Mouse (Mus musculus): ENCODE measurements around the gene M1ap. TPM values are rescaled to one million over a fixed set of nuclear protein-coding genes. Genes with fewer than 3 reads are reported as not detected.

M1ap gene
- polyA plus RNA-seq, 1 experiment: 2.4 TPM

DNA sequence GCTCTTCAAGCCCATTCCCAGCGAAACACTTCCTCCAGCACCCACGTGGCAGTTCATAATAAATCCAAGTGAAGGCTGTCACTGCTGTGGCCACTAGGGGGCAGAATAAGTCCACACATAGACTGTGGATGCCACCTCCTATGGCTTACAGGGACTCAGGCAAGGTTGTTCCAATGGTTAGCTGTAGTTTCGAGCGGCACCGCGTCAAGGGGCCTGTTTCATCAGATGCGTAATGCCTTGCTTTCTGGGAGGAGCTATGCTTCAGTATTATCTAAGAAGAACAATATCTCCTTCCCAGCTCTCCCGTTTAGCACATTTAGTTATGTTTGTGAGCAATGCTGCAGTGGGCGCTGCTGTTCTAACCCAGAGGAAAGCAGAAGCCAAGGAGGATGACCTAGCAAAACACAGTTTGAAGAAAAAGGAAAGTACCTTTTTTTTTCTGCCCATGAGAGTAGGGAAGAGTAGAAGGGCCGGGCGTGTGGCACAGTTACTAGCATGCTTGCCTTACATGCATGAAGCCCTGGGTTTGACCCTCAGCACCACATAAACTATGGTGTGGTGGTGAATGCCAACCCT lies 50.1 kb downstream of the M1ap start:
- peak; percentile 77 for TF ChIP-seq USF1 (IDR thresholded peaks at IDR 0.05; ENCODE audit: low read depth)
- no peak for TF ChIP-seq MYOD1 (IDR thresholded peaks at IDR 0.05; ENCODE audit: control insufficient read depth, insufficient read length, low read depth)
- no peak for TF ChIP-seq MYOG (IDR thresholded peaks at IDR 0.05; ENCODE audit: control insufficient read depth, extremely low read depth, insufficient read length)
- no peak for TF ChIP-seq FOSL1 (IDR thresholded peaks at IDR 0.05; ENCODE audit: insufficient read depth, low read length, poor library complexity, severe bottlenecking)
- TF ChIP-seq MAX (IDR thresholded peaks at IDR 0.05): peak; percentile 93
- peak; percentile 56 for TF ChIP-seq CEBPB (IDR thresholded peaks at IDR 0.05; ENCODE audit: low read depth)
- peak; percentile 85 for TF ChIP-seq CTCF (IDR thresholded peaks at IDR 0.05; ENCODE audit: control insufficient read depth, insufficient read depth, insufficient read length)
- H3K79me3 ChIP-seq (ENCODE audit: low read depth): no peaks in the 10 kb centered on the region
- H3K36me3 ChIP-seq (ENCODE audit: control insufficient read depth, insufficient read depth): no peaks in the 10 kb centered on the region
- peak overlapping the region; percentile 53 for H3ac ChIP-seq (ENCODE audit: control insufficient read depth, insufficient read length, low read depth)
- H3K27me3 ChIP-seq (ENCODE audit: control insufficient read depth, insufficient read depth, insufficient read length): no peaks in the 10 kb centered on the region
- H3K79me2 ChIP-seq (ENCODE audit: control insufficient read depth, insufficient read depth): no peaks in the 10 kb centered on the region
- no peak overlapping the region for H3K4me3 ChIP-seq (ENCODE audit: insufficient read depth, poor library complexity, severe bottlenecking)

DNA sequence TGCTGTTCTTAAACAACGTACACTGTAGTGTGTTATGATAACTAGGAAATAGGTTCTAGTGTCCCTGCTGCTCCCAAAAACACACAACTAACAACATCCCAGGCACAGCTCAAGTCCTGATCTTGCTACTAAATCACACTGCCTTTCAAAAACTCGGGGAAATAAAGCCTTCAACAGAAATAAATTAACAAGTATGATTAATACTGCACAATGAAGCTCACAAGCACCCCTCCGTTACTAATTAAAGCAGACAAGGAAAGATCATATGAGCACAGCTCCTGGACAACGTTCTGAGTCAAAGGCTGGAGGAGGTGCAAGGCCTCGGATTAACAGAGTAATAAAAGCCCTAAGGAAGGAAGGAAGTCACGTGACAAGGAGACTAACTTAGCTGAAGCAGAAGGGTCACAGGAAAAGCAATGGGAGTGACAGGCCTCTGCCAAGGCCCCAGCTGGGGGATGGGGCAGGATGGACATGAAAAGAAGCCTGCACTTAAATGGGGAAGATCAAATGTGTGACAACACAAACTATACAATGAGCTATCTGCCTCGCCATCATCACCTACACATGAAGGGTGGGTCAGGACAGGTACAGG lies 50.9 kb downstream of the M1ap start:
- Histone ChIP-seq H3K79me3 (ENCODE audit: low read depth) (no peaks in the 10 kb centered on the region), H3K79me2 (ENCODE audit: control insufficient read depth, insufficient read depth) (no peaks in the 10 kb centered on the region), H3K4me3 (ENCODE audit: insufficient read depth, poor library complexity, severe bottlenecking) (no peak overlapping the region), H3K27me3 (ENCODE audit: control insufficient read depth, insufficient read depth, insufficient read length) (no peaks in the 10 kb centered on the region), H3K36me3 (ENCODE audit: control insufficient read depth, insufficient read depth) (no peaks in the 10 kb centered on the region), H3ac (ENCODE audit: control insufficient read depth, insufficient read length, low read depth) (peak overlapping the region; percentile 53)
- TF ChIP-seq MAX (IDR thresholded peaks at IDR 0.05) (no peak), USF1 (IDR thresholded peaks at IDR 0.05; ENCODE audit: low read depth) (peak; percentile 74), MYOG (IDR thresholded peaks at IDR 0.05; ENCODE audit: control insufficient read depth, extremely low read depth, insufficient read length) (no peak)

DNA sequence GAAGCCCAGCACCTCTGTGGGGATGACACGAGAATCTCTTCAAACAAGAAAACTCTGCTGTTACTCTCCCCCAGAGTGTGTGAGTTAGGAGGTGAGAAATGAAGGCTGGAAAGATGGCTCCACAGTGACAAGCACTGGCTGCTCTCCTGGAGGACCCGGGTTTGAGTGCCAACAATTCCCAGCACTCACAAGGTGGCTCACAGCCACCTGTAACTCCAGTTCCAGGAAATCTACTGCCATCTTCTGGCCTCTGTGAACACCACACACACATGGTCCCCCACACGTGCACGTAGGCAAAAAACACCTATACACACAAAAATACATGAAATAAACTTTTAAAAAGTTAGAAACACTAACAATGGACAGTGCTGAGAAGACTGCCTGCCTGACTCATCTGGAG lies 51.6 kb downstream of the M1ap start:
- Histone ChIP-seq H3K79me3 (ENCODE audit: low read depth) (no peaks in the 10 kb centered on the region), H3K4me3 (ENCODE audit: insufficient read depth, poor library complexity, severe bottlenecking) (no peak overlapping the region), H3K36me3 (ENCODE audit: control insufficient read depth, insufficient read depth) (no peaks in the 10 kb centered on the region), H3ac (ENCODE audit: control insufficient read depth, insufficient read length, low read depth) (no peak overlapping the region), H3K27me3 (ENCODE audit: control insufficient read depth, insufficient read depth, insufficient read length) (no peaks in the 10 kb centered on the region), H3K79me2 (ENCODE audit: control insufficient read depth, insufficient read depth) (no peaks in the 10 kb centered on the region)
- no peak for TF ChIP-seq MAX (IDR thresholded peaks at IDR 0.05)

- TF ChIP-seq CEBPB (IDR thresholded peaks at IDR 0.05; ENCODE audit: low read depth) (no peak), FOSL1 (IDR thresholded peaks at IDR 0.05; ENCODE audit: insufficient read depth, low read length, poor library complexity, severe bottlenecking) (no peak), USF1 (IDR thresholded peaks at IDR 0.05; ENCODE audit: low read depth) (no peak), MYOG (IDR thresholded peaks at IDR 0.05; ENCODE audit: control insufficient read depth, extremely low read depth, insufficient read length) (no peak), CTCF (IDR thresholded peaks at IDR 0.05; ENCODE audit: control insufficient read depth, insufficient read depth, insufficient read length) (no peak), MAX (IDR thresholded peaks at IDR 0.05) (no peak), MYOD1 (IDR thresholded peaks at IDR 0.05; ENCODE audit: control insufficient read depth, insufficient read length, low read depth) (no peak)
- no peak overlapping the region for H3K4me3 ChIP-seq (ENCODE audit: insufficient read depth, poor library complexity, severe bottlenecking)
- H3K79me2 ChIP-seq (ENCODE audit: control insufficient read depth, insufficient read depth): no peaks in the 10 kb centered on the region
Measured at GRCm38 (mm10) chr6:82999986-83000385, 53.3 kb downstream of the M1ap start.

DNA sequence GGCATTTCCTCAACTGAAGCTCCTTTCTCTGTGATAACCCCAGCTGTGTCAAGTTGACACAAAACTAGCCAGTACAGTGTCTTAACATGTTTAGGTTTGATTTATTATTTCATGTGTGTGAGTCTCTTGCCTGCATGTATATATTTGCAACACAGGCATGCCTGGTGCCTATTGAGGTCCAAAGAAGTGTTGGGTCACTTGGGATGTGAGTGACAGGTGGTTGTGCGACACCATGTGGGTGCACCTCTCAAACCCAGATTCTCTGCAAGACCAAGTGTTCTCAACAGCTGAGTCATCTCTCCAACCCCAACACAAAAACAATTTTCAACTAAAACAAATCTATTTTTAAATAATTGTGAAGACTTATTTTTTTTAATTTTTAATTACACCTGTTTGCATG lies 56.4 kb downstream of the M1ap start:
- Histone ChIP-seq H3K79me2 (ENCODE audit: control insufficient read depth, insufficient read depth) (no peaks in the 10 kb centered on the region), H3K4me3 (ENCODE audit: insufficient read depth, poor library complexity, severe bottlenecking) (no peak overlapping the region), H3K79me3 (ENCODE audit: low read depth) (no peaks in the 10 kb centered on the region), H3K36me3 (ENCODE audit: control insufficient read depth, insufficient read depth) (no peaks in the 10 kb centered on the region), H3K27me3 (ENCODE audit: control insufficient read depth, insufficient read depth, insufficient read length) (no peaks in the 10 kb centered on the region), H3ac (ENCODE audit: control insufficient read depth, insufficient read length, low read depth) (no peak overlapping the region)
- TF ChIP-seq MAX (IDR thresholded peaks at IDR 0.05): no peak
- no peak for TF ChIP-seq MYOG (IDR thresholded peaks at IDR 0.05; ENCODE audit: control insufficient read depth, extremely low read depth, insufficient read length)
- no peak for TF ChIP-seq CEBPB (IDR thresholded peaks at IDR 0.05; ENCODE audit: low read depth)
- TF ChIP-seq CTCF (IDR thresholded peaks at IDR 0.05; ENCODE audit: control insufficient read depth, insufficient read depth, insufficient read length): no peak
- no peak for TF ChIP-seq FOSL1 (IDR thresholded peaks at IDR 0.05; ENCODE audit: insufficient read depth, low read length, poor library complexity, severe bottlenecking)
- no peak for TF ChIP-seq MYOD1 (IDR thresholded peaks at IDR 0.05; ENCODE audit: control insufficient read depth, insufficient read length, low read depth)
- TF ChIP-seq USF1 (IDR thresholded peaks at IDR 0.05; ENCODE audit: low read depth): no peak

More at GRCm38 (mm10) chr6:82999986-83000385, 53.3 kb downstream of the M1ap start:
- Histone ChIP-seq H3K79me3 (ENCODE audit: low read depth) (no peaks in the 10 kb centered on the region), H3ac (ENCODE audit: control insufficient read depth, insufficient read length, low read depth) (no peak overlapping the region), H3K27me3 (ENCODE audit: control insufficient read depth, insufficient read depth, insufficient read length) (no peaks in the 10 kb centered on the region), H3K36me3 (ENCODE audit: control insufficient read depth, insufficient read depth) (no peaks in the 10 kb centered on the region)

DNA sequence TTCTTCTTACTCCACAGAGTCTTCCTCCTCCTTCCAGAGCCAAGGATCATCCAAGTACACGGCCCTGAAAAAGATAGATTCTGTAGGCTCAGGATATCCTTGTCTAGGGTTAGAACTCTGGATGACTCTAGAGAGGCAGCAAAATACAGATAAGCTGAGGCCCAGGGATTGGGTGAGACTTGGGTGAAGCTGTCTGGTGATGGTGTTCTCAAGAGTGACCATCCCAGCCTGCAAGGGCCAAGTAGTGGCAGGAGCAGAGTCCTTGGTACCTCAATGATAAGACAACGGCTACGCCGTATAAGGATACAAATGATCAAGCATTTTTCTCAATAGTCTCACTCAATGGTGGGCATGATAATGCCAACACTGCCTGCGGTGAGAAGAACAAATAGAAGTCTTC lies 57.1 kb downstream of the M1ap start:
- H3K79me2 ChIP-seq (ENCODE audit: control insufficient read depth, insufficient read depth): no peaks in the 10 kb centered on the region
- no peaks in the 10 kb centered on the region for H3K79me3 ChIP-seq (ENCODE audit: low read depth)
- H3ac ChIP-seq (ENCODE audit: control insufficient read depth, insufficient read length, low read depth): no peak overlapping the region
- no peaks in the 10 kb centered on the region for H3K27me3 ChIP-seq (ENCODE audit: control insufficient read depth, insufficient read depth, insufficient read length)
- no peak overlapping the region for H3K4me3 ChIP-seq (ENCODE audit: insufficient read depth, poor library complexity, severe bottlenecking)
- TF ChIP-seq MYOD1 (IDR thresholded peaks at IDR 0.05; ENCODE audit: control insufficient read depth, insufficient read length, low read depth) (no peak), MYOG (IDR thresholded peaks at IDR 0.05; ENCODE audit: control insufficient read depth, extremely low read depth, insufficient read length) (no peak), CEBPB (IDR thresholded peaks at IDR 0.05; ENCODE audit: low read depth) (no peak)
- no peaks in the 10 kb centered on the region for H3K36me3 ChIP-seq (ENCODE audit: control insufficient read depth, insufficient read depth)

Measured in C2C12 (cell line).